Mouse (Mus musculus): ENCODE data around the gene Lrrc1. TPM values are rescaled to one million over a fixed set of nuclear protein-coding genes. Genes with fewer than 3 reads are reported as not detected.
A peak's percentile ranks its signal among the peaks of the same experiment; 100 is the strongest.

Gene Lrrc1
- polyA plus RNA-seq, 1 experiment from 2014 or later, result 18.6 TPM

- H3K4me2 ChIP-seq (replicated peaks; ENCODE audit: low read depth, low read length), result no peak overlapping the region
- ATAC-seq (ENCODE audit: low FRiP score, low TSS enrichment), result no peak
- no peaks in the 10 kb centered on the region for H3K27me3 ChIP-seq (ENCODE audit: control insufficient read depth, insufficient read depth, low read length)
- 69% methylated on average over 2 of the region's 2 CpGs for WGBS
- H3K9me3 ChIP-seq (ENCODE audit: control insufficient read depth, low read length), result no peaks in the 10 kb centered on the region
- H3K4me3 ChIP-seq (ENCODE audit: low read length), result no peak overlapping the region
- no peak overlapping the region for H3K27ac ChIP-seq (ENCODE audit: low read depth, low read length)
- no peaks in the 10 kb centered on the region for H3K4me1 ChIP-seq (ENCODE audit: control insufficient read depth, insufficient read depth, low read length)
- no peaks in the 10 kb centered on the region for H3K36me3 ChIP-seq (ENCODE audit: control insufficient read depth, insufficient read depth, low read length)
- H3K9ac ChIP-seq (ENCODE audit: low read depth, low read length), result no peak overlapping the region
These were observed 8.8 kb upstream of the Lrrc1 start for GRCm38 (mm10) chr9:77553465-77553864.

GRCm38 (mm10) chr9:77551036-77551512 lies 6.4 kb upstream of the Lrrc1 start:
- H3K4me2 ChIP-seq (replicated peaks; ENCODE audit: low read depth, low read length), result no peak overlapping the region
- no peak overlapping the region for H3K27ac ChIP-seq (ENCODE audit: low read depth, low read length)
- ATAC-seq (ENCODE audit: low FRiP score, low TSS enrichment), result no peak
- no peaks in the 10 kb centered on the region for H3K27me3 ChIP-seq (ENCODE audit: control insufficient read depth, insufficient read depth, low read length)
- no peak overlapping the region for H3K4me3 ChIP-seq (ENCODE audit: low read length)
- no peaks in the 10 kb centered on the region for H3K9me3 ChIP-seq (ENCODE audit: control insufficient read depth, low read length)
- 0 out of 2 replicates have a peak, but pooled peaks cover 2% of the 10 kb centered on the region for H3K4me1 ChIP-seq (ENCODE audit: control insufficient read depth, insufficient read depth, low read length)
- WGBS, result 70% methylated on average over 7 of the region's 7 CpGs
- H3K36me3 ChIP-seq (ENCODE audit: control insufficient read depth, insufficient read depth, low read length), result no peaks in the 10 kb centered on the region
- H3K9ac ChIP-seq (ENCODE audit: low read depth, low read length), result no peak overlapping the region

GRCm38 (mm10) chr9:77546010-77546409 lies 1.3 kb upstream of the Lrrc1 start:
- 43% methylated on average over 3 of the region's 3 CpGs for WGBS
- Histone ChIP-seq H3K4me3 (ENCODE audit: low read length) (no peak overlapping the region), H3K4me2 (replicated peaks; ENCODE audit: low read depth, low read length) (peak overlapping the region; percentile 96; the same call in 1 of the 2 replicates), H3K36me3 (ENCODE audit: control insufficient read depth, insufficient read depth, low read length) (no peaks in the 10 kb centered on the region), H3K27me3 (ENCODE audit: control insufficient read depth, insufficient read depth, low read length) (no peaks in the 10 kb centered on the region), H3K4me1 (ENCODE audit: control insufficient read depth, insufficient read depth, low read length) (0 out of 2 replicates have a peak, but pooled peaks cover 5% of the 10 kb centered on the region), H3K9ac (ENCODE audit: low read depth, low read length) (no peak overlapping the region), H3K9me3 (ENCODE audit: control insufficient read depth, low read length) (no peaks in the 10 kb centered on the region), H3K27ac (ENCODE audit: low read depth, low read length) (no peak overlapping the region)
- no peak for ATAC-seq (ENCODE audit: low FRiP score, low TSS enrichment)

DNA sequence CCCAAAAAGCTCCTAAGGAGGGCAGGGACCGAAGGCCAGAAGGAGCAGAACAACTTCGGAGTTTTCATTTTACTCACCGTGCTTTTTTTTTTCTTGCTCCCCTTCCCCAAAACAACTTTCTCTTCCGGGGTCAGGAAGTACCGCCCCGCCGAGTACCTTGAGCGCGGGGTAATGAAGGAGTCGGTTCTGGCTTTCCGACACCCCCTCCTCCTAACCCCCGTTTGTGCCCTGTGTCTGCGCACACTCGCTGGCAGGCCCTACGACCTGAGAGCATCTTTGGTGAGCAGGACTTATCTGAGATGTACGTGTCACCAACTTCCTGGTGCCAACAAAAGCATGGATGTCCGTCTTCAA lies 375 bp upstream of the Lrrc1 start:
- no peaks in the 10 kb centered on the region for H3K36me3 ChIP-seq (ENCODE audit: control insufficient read depth, insufficient read depth, low read length)
- H3K4me1 ChIP-seq (ENCODE audit: control insufficient read depth, insufficient read depth, low read length), result 0 out of 2 replicates have a peak, but pooled peaks cover 5% of the 10 kb centered on the region
- peak overlapping the region; percentile 77 for H3K4me3 ChIP-seq (ENCODE audit: low read length)
- no peaks in the 10 kb centered on the region for H3K9me3 ChIP-seq (ENCODE audit: control insufficient read depth, low read length)
- H3K27me3 ChIP-seq (ENCODE audit: control insufficient read depth, insufficient read depth, low read length), result no peaks in the 10 kb centered on the region
- peak; percentile 48 for ATAC-seq (ENCODE audit: low FRiP score, low TSS enrichment)
- WGBS, result 1% methylated on average over 17 of the region's 17 CpGs
- H3K4me2 ChIP-seq (replicated peaks; ENCODE audit: low read depth, low read length), result peak overlapping the region; percentile 96
- H3K9ac ChIP-seq (ENCODE audit: low read depth, low read length), result peak overlapping the region; percentile 78
- H3K27ac ChIP-seq (ENCODE audit: low read depth, low read length), result no peak overlapping the region; the same call in 1 of the 2 replicates

DNA sequence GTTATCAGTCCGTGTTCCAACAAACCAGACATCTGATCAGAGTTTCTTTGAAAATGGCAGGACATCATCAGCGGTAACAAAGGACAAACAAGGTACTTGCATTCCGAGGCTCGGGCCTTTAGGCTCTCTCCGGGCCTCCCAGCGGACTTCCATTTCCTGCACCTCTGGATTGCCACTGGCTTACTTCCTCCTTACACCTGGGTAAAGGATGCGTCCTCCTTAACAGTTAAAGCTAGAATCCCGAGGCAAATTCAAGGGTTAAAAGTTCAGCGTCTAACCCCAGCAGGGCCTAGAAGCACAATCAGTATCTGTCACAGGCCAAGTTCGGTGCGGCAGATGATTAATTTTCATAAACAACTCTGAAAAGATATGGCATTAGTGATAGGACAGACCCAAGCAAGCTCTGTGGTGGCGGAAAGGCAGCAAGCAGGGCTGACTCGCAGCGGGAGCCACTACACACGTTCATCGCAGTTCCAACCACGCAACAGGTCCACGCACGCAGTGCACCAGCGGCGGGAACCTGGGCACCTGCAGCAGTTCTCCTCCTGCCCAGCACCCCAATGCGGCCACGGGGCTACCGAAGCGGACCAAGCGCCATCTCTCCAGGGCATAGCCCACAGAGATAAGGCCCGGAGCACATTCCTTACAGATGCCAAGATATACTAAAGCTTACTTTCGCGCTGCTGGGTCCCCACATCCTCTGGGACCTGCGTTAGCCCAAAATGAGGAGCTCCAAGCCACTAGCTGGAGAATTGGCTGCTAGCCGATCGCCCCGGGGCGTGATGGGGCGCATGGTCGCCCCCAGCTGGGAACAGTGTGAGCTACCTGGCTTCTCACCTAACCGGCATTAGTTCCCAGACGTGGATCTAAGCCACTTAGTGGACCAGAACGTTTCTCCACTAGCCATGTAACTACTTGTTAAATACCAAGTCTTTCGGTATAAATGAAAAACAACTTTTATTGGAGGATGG lies 1.0 kb downstream of the Lrrc1 start:
- Histone ChIP-seq H3K4me3 (ENCODE audit: low read length) (peak overlapping the region; percentile 77), H3K4me2 (replicated peaks; ENCODE audit: low read depth, low read length) (peak overlapping the region; percentile 96), H3K9ac (ENCODE audit: low read depth, low read length) (peak overlapping the region; percentile 78), H3K9me3 (ENCODE audit: control insufficient read depth, low read length) (no peaks in the 10 kb centered on the region), H3K4me1 (ENCODE audit: control insufficient read depth, insufficient read depth, low read length) (0 out of 2 replicates have a peak, but pooled peaks cover 5% of the 10 kb centered on the region), H3K27ac (ENCODE audit: low read depth, low read length) (peak overlapping the region; percentile 85; the same call in 1 of the 2 replicates), H3K27me3 (ENCODE audit: control insufficient read depth, insufficient read depth, low read length) (no peaks in the 10 kb centered on the region), H3K36me3 (ENCODE audit: control insufficient read depth, insufficient read depth, low read length) (no peaks in the 10 kb centered on the region)
- under 1% methylated on average over 40 of the region's 40 CpGs for WGBS
- ATAC-seq (ENCODE audit: low FRiP score, low TSS enrichment), result peak; percentile 22; the same call in 1 of the 2 replicates

DNA sequence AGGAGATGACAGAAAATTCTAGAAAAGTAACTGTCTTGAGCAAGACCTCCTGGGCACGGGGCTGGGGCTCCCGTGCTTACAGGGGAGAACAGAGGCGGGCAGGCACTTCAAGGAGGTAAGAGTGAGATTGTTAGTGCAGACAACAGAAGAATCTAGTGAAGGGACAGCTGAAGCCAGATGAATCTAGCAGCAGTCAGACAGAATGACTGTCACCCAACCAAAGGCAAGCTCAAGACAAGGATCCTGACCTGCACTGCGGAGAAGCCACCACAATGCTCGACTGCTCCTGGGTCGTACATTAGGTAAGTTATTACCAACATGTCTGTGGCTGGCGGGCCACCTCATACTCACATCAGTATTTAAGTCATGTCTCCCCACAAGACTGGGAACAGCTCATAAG lies 3.1 kb downstream of the Lrrc1 start:
- Histone ChIP-seq H3K4me3 (ENCODE audit: low read length) (no peak overlapping the region), H3K27ac (ENCODE audit: low read depth, low read length) (no peak overlapping the region), H3K9me3 (ENCODE audit: control insufficient read depth, low read length) (no peaks in the 10 kb centered on the region), H3K27me3 (ENCODE audit: control insufficient read depth, insufficient read depth, low read length) (no peaks in the 10 kb centered on the region), H3K36me3 (ENCODE audit: control insufficient read depth, insufficient read depth, low read length) (no peaks in the 10 kb centered on the region), H3K9ac (ENCODE audit: low read depth, low read length) (no peak overlapping the region), H3K4me2 (replicated peaks; ENCODE audit: low read depth, low read length) (no peak overlapping the region), H3K4me1 (ENCODE audit: control insufficient read depth, insufficient read depth, low read length) (0 out of 2 replicates have a peak, but pooled peaks cover 5% of the 10 kb centered on the region)
- ATAC-seq (ENCODE audit: low FRiP score, low TSS enrichment), result no peak
- WGBS, result 77% methylated on average over 7 of the region's 7 CpGs

GRCm38 (mm10) chr9:77539232-77539631 lies 5.4 kb downstream of the Lrrc1 start:
- Histone ChIP-seq H3K4me1 (ENCODE audit: control insufficient read depth, insufficient read depth, low read length) (0 out of 2 replicates have a peak, but pooled peaks cover 3% of the 10 kb centered on the region), H3K27ac (ENCODE audit: low read depth, low read length) (no peak overlapping the region), H3K36me3 (ENCODE audit: control insufficient read depth, insufficient read depth, low read length) (no peaks in the 10 kb centered on the region), H3K9ac (ENCODE audit: low read depth, low read length) (no peak overlapping the region), H3K4me3 (ENCODE audit: low read length) (no peak overlapping the region), H3K9me3 (ENCODE audit: control insufficient read depth, low read length) (no peaks in the 10 kb centered on the region), H3K4me2 (replicated peaks; ENCODE audit: low read depth, low read length) (no peak overlapping the region), H3K27me3 (ENCODE audit: control insufficient read depth, insufficient read depth, low read length) (no peaks in the 10 kb centered on the region)
- no peak for ATAC-seq (ENCODE audit: low FRiP score, low TSS enrichment)
- WGBS, result 90% methylated on average over 9 of the region's 9 CpGs

DNA sequence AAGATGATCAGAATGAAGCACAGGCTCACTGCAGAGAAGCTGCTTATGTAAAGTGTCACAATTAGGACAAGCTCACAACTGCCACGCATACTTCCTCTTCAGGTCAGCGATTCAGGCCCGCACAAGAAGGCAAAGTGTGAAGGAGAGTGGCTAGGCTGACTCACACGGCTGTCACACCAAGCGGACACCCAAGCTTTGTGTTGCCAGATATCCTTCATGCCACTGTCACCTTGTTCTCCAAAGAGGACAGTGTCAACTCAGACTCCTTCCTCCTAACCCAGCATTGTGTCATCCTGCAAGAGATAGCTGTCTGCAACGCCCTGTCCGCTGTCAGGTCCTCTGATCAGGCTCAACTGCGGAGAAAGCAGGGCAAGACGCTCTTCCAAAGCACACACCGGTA lies 7.3 kb downstream of the Lrrc1 start:
- no peak overlapping the region for H3K27ac ChIP-seq (ENCODE audit: low read depth, low read length)
- no peak overlapping the region for H3K9ac ChIP-seq (ENCODE audit: low read depth, low read length)
- WGBS, result 88% methylated on average over 10 of the region's 10 CpGs

GRCm38 (mm10) chr9:77536832-77537231 lies 7.8 kb downstream of the Lrrc1 start:
- no peaks in the 10 kb centered on the region for H3K9me3 ChIP-seq (ENCODE audit: control insufficient read depth, low read length)
- H3K9ac ChIP-seq (ENCODE audit: low read depth, low read length), result no peak overlapping the region
- no peak overlapping the region for H3K4me2 ChIP-seq (replicated peaks; ENCODE audit: low read depth, low read length)
- H3K27me3 ChIP-seq (ENCODE audit: control insufficient read depth, insufficient read depth, low read length), result no peaks in the 10 kb centered on the region
- WGBS, result 71% methylated on average over 7 of the region's 7 CpGs
- H3K4me3 ChIP-seq (ENCODE audit: low read length), result no peak overlapping the region
- no peaks in the 10 kb centered on the region for H3K36me3 ChIP-seq (ENCODE audit: control insufficient read depth, insufficient read depth, low read length)
- no peaks in the 10 kb centered on the region for H3K4me1 ChIP-seq (ENCODE audit: control insufficient read depth, insufficient read depth, low read length)
- no peak overlapping the region for H3K27ac ChIP-seq (ENCODE audit: low read depth, low read length)
- ATAC-seq (ENCODE audit: low FRiP score, low TSS enrichment), result no peak

More for the DNA sequence above, 7.3 kb downstream of the Lrrc1 start:
- Histone ChIP-seq H3K27me3 (ENCODE audit: control insufficient read depth, insufficient read depth, low read length) (no peaks in the 10 kb centered on the region), H3K9me3 (ENCODE audit: control insufficient read depth, low read length) (no peaks in the 10 kb centered on the region), H3K36me3 (ENCODE audit: control insufficient read depth, insufficient read depth, low read length) (no peaks in the 10 kb centered on the region), H3K4me2 (replicated peaks; ENCODE audit: low read depth, low read length) (no peak overlapping the region), H3K4me1 (ENCODE audit: control insufficient read depth, insufficient read depth, low read length) (no peaks in the 10 kb centered on the region), H3K4me3 (ENCODE audit: low read length) (no peak overlapping the region)
- ATAC-seq (ENCODE audit: low FRiP score, low TSS enrichment), result no peak
